Mouse (Mus musculus) cerebellum, adult 9-10 months (tissue): ENCODE data around the gene Dpysl5.

Source experiments
- DNase-seq: peaks from one replicate; pipeline ENCODE4 v3.0.0; 2022

Gene Dpysl5

GRCm38 (mm10) chr5:30709744-30710383 lies 1.5 kb upstream of the Dpysl5 start:
- DNase-seq: peak; percentile 89

GRCm38 (mm10) chr5:30710486-30710885 lies 878 bp upstream of the Dpysl5 start:
- peak; percentile 56 for DNase-seq

- no peak for DNase-seq
Measured at GRCm38 (mm10) chr5:30712002-30712390, 632 bp downstream of the Dpysl5 start.

GRCm38 (mm10) chr5:30712441-30713298 lies 1.3 kb downstream of the Dpysl5 start:
- DNase-seq: peak; percentile 47

- peak; percentile 35 for DNase-seq
Measured at GRCm38 (mm10) chr5:30713299-30713675, 1.9 kb downstream of the Dpysl5 start.

GRCm38 (mm10) chr5:30713691-30714090 lies 2.3 kb downstream of the Dpysl5 start:
- DNase-seq: no peak

GRCm38 (mm10) chr5:30716311-30716710 lies 4.9 kb downstream of the Dpysl5 start:
- no peak for DNase-seq

- no peak for DNase-seq
Measured at GRCm38 (mm10) chr5:30717506-30717905, 6.1 kb downstream of the Dpysl5 start.

GRCm38 (mm10) chr5:30717991-30718703 lies 6.8 kb downstream of the Dpysl5 start:
- DNase-seq: no peak

- DNase-seq: no peak
Measured at GRCm38 (mm10) chr5:30721935-30722334, 10.6 kb downstream of the Dpysl5 start.

- DNase-seq: no peak
Measured at GRCm38 (mm10) chr5:30726151-30726693, 14.9 kb downstream of the Dpysl5 start.

GRCm38 (mm10) chr5:30732511-30732910 lies 21.1 kb downstream of the Dpysl5 start:
- DNase-seq: no peak

- DNase-seq: no peak
Measured at GRCm38 (mm10) chr5:30734666-30735065, 23.3 kb downstream of the Dpysl5 start.

GRCm38 (mm10) chr5:30738127-30738828 lies 26.9 kb downstream of the Dpysl5 start:
- DNase-seq: no peak

GRCm38 (mm10) chr5:30739595-30739994 lies 28.2 kb downstream of the Dpysl5 start:
- DNase-seq: no peak

GRCm38 (mm10) chr5:30749582-30750311 lies 38.4 kb downstream of the Dpysl5 start:
- DNase-seq: no peak

GRCm38 (mm10) chr5:30751071-30751470 lies 39.7 kb downstream of the Dpysl5 start:
- no peak for DNase-seq

GRCm38 (mm10) chr5:30753128-30753527 lies 41.8 kb downstream of the Dpysl5 start:
- peak; percentile 27 for DNase-seq

GRCm38 (mm10) chr5:30755215-30755614 lies 43.9 kb downstream of the Dpysl5 start:
- no peak for DNase-seq

GRCm38 (mm10) chr5:30762815-30763510 lies 51.6 kb downstream of the Dpysl5 start:
- no peak for DNase-seq

- no peak for DNase-seq
Measured at GRCm38 (mm10) chr5:30763511-30763830, 52.1 kb downstream of the Dpysl5 start.
